Mouse (Mus musculus) midbrain, embryonic 10.5 days (tissue): Measurements from ENCODE around the gene Rhox6. TPM values are rescaled to one million over a fixed set of nuclear protein-coding genes. Genes with fewer than 3 reads are reported as not detected.
A peak's percentile ranks its signal among the peaks of the same experiment; 100 is the strongest.
"Not testable (repeated sequence)": the region's sequence is repeated elsewhere in the genome, so short reads cannot be mapped to it uniquely, and the experiment has no call there.

ENCODE experiments used
- DNase-seq: peaks from one replicate; pipeline ENCODE4 v3.0.0-alpha.2; 2017; ENCODE audit warnings: low spot score
- H3K27ac ChIP-seq: fragments of 300-500 bp; sonication (generic); replicated peaks from 2 replicates; pipeline ENCODE4 v1.5.1; 2016; ENCODE audit warnings: mild to moderate bottlenecking
- H3K27me3 ChIP-seq: fragments of 300-500 bp; sonication (generic); 2 replicates; pipeline ENCODE4 v1.6.1; 2016; ENCODE audit warnings: low read depth, mild to moderate bottlenecking; ENCODE audit not compliant: poor library complexity, severe bottlenecking
- H3K36me3 ChIP-seq: fragments of 300-500 bp; sonication (generic); 2 replicates; pipeline ENCODE4 v1.6.1; 2016; ENCODE audit warnings: mild to moderate bottlenecking, moderate library complexity
- H3K4me1 ChIP-seq: fragments of 300-500 bp; sonication (generic); 2 replicates; pipeline ENCODE4 v1.6.1; 2016
- H3K4me3 ChIP-seq: fragments of 300-500 bp; sonication (generic); 2 replicates; pipeline ENCODE4 v1.5.1; 2016; ENCODE audit warnings: mild to moderate bottlenecking, moderate library complexity
- H3K9me3 ChIP-seq: fragments of 300-500 bp; sonication (generic); replicated peaks from 2 replicates; pipeline ENCODE4 v1.6.1; 2016; ENCODE audit warnings: mild to moderate bottlenecking
- WGBS: fragments of 180-500 bp; shearing (Covaris S2); methylation state at CpG from one replicate; pipeline ENCODE4 v1.1.7; 2016; 5-methylcytosine and 5-hydroxymethylcytosine counted together
- polyA plus RNA-seq: library from polyadenylated mRNA; unstranded; fragments of >200 nt; fragmentation: Nextera tagmentation; extraction: Ambion mirVana; gene quantifications from 2 replicates; pipeline ENCODE4 v1.2.1, GENCODE M21; 2016

Rhox6 gene
- polyA plus RNA-seq = not detected in 2 replicates

- DNase-seq, H3K27ac ChIP-seq, H3K4me3 ChIP-seq, H3K4me1 ChIP-seq, H3K9me3 ChIP-seq, H3K27me3 ChIP-seq, H3K36me3 ChIP-seq: not testable (repeated sequence)
- WGBS = 89% methylated on average over 4 of the region's 12 CpGs
Measured at GRCm38 (mm10) chrX:37826610-37827009, at the start of gene Rhox6. Gene Rhox6 (plus strand): TSS chrX:37826910.

GRCm38 (mm10) chrX:37807286-37808080, 19.2 kb upstream of the Rhox6 start:
- no peak for DNase-seq
- H3K36me3 ChIP-seq = no peaks in the 10 kb centered on the region
- H3K4me1 ChIP-seq = no peaks in the 10 kb centered on the region
- no peak overlapping the region for H3K4me3 ChIP-seq
- H3K27ac ChIP-seq = no peak overlapping the region
- no peaks in the 10 kb centered on the region for H3K27me3 ChIP-seq
- 81% methylated on average over 15 of the region's 15 CpGs for WGBS
- H3K9me3 ChIP-seq = no peaks in the 10 kb centered on the region

GRCm38 (mm10) chrX:37809396-37809795, 17.3 kb upstream of the Rhox6 start:
- no peaks in the 10 kb centered on the region for H3K4me1 ChIP-seq
- no peaks in the 10 kb centered on the region for H3K36me3 ChIP-seq
- H3K4me3 ChIP-seq = no peak overlapping the region
- DNase-seq = no peak
- H3K9me3 ChIP-seq = no peaks in the 10 kb centered on the region
- H3K27ac ChIP-seq = no peak overlapping the region
- WGBS = 75% methylated on average over 2 of the region's 2 CpGs
- H3K27me3 ChIP-seq = no peaks in the 10 kb centered on the region

- Histone ChIP-seq H3K4me3 (no peak overlapping the region), H3K27ac (no peak overlapping the region), H3K27me3 (no peaks in the 10 kb centered on the region), H3K4me1 (no peaks in the 10 kb centered on the region), H3K36me3 (no peaks in the 10 kb centered on the region), H3K9me3 (no peaks in the 10 kb centered on the region)
- peak; percentile 24 for DNase-seq
- 31% methylated on average over 5 of the region's 5 CpGs for WGBS
Measured at GRCm38 (mm10) chrX:37811179-37811578, 15.5 kb upstream of the Rhox6 start.

GRCm38 (mm10) chrX:37815665-37816064, 11.0 kb upstream of the Rhox6 start:
- Histone ChIP-seq H3K36me3 (no peaks in the 10 kb centered on the region), H3K27ac (no peak overlapping the region), H3K4me3 (no peak overlapping the region), H3K9me3 (no peaks in the 10 kb centered on the region), H3K4me1 (no peaks in the 10 kb centered on the region), H3K27me3 (no peaks in the 10 kb centered on the region)
- DNase-seq = no peak
- 77% methylated on average over 10 of the region's 10 CpGs for WGBS

- WGBS = 88% methylated on average over 8 of the region's 8 CpGs
Measured at GRCm38 (mm10) chrX:37831386-37831785, 4.7 kb downstream of the Rhox6 start, which contains the start of gene Rhox7a. Gene Rhox7a (plus strand): TSS chrX:37831686.

GRCm38 (mm10) chrX:37871641-37872040, 44.9 kb downstream of the Rhox6 start:
- no peaks in the 10 kb centered on the region for H3K27me3 ChIP-seq
- DNase-seq = no peak

More at GRCm38 (mm10) chrX:37831386-37831785, 4.7 kb downstream of the Rhox6 start, which contains the start of gene Rhox7a:
- not testable (repeated sequence) for H3K27me3 ChIP-seq, H3K36me3 ChIP-seq, H3K4me1 ChIP-seq, H3K4me3 ChIP-seq, H3K9me3 ChIP-seq, DNase-seq, H3K27ac ChIP-seq

GRCm38 (mm10) chrX:37878844-37879243, 52.1 kb downstream of the Rhox6 start, which contains the start of gene Rhox8:
Gene Rhox8 (minus strand): TSS chrX:37878944.
- H3K4me1 ChIP-seq = no peaks in the 10 kb centered on the region
- WGBS = 79% methylated on average over 4 of the region's 4 CpGs
- no peaks in the 10 kb centered on the region for H3K9me3 ChIP-seq
- no peaks in the 10 kb centered on the region for H3K36me3 ChIP-seq
- H3K4me3 ChIP-seq = no peak within 1 kb of the TSS
- DNase-seq = no peak
- H3K27me3 ChIP-seq = no peaks in the 10 kb centered on the region
- H3K27ac ChIP-seq = no peak within 1 kb of the TSS

More at GRCm38 (mm10) chrX:37871641-37872040, 44.9 kb downstream of the Rhox6 start:
- Histone ChIP-seq H3K9me3 (no peaks in the 10 kb centered on the region), H3K36me3 (no peaks in the 10 kb centered on the region), H3K4me1 (no peaks in the 10 kb centered on the region), H3K27ac (no peak overlapping the region), H3K4me3 (no peak overlapping the region)
- WGBS = 97% methylated on average over 2 of the region's 2 CpGs

Other genes with a start within 250 kb of the Rhox6 start
- gene Rhox3f, start 245.9 kb upstream of the Rhox6 start, polyA plus RNA-seq = not detected in 2 replicates
- gene Rhox4f, start 219.2 kb upstream of the Rhox6 start, polyA plus RNA-seq = not detected in 2 replicates
- gene Rhox3g, start 198.3 kb upstream of the Rhox6 start, polyA plus RNA-seq = not detected in 2 replicates
- gene Rhox2g, start 183.4 kb upstream of the Rhox6 start, polyA plus RNA-seq = not detected in 2 replicates
- not detected in 2 replicates for gene Rhox4g, start 175.6 kb upstream of the Rhox6 start, polyA plus RNA-seq
- gene Rhox3h, start 158.1 kb upstream of the Rhox6 start, polyA plus RNA-seq = not detected in 2 replicates
- not detected in 2 replicates for gene Rhox2h, start 153.6 kb upstream of the Rhox6 start, polyA plus RNA-seq
- gene Rhox5, start 22.1 kb upstream of the Rhox6 start, polyA plus RNA-seq = 1.8 and 1.9 TPM in 2 replicates
- gene Rhox7a, start 4.8 kb downstream of the Rhox6 start, polyA plus RNA-seq = not detected in 2 replicates
- not detected in 2 replicates for gene Rhox8, start 52.0 kb downstream of the Rhox6 start, polyA plus RNA-seq
- not detected in 2 replicates for gene Rhox7b, start 70.3 kb downstream of the Rhox6 start, polyA plus RNA-seq
- gene Rhox9, start 74.9 kb downstream of the Rhox6 start, polyA plus RNA-seq = not detected in 2 replicates
- gene Btg1-ps1, start 191.9 kb downstream of the Rhox6 start, polyA plus RNA-seq = not detected in 2 replicates
- not detected in 2 replicates for gene Btg1-ps2, start 216.2 kb downstream of the Rhox6 start, polyA plus RNA-seq
- not detected in 2 replicates for gene Rhox10, start 239.6 kb downstream of the Rhox6 start, polyA plus RNA-seq